18 mouse cellular contexts compared by ENCODE assay signal in genomic region chr10:84935553-84936209, GRCm38 (mm10). TPM values are rescaled to one million over a fixed set of nuclear protein-coding genes. Genes with fewer than 3 reads are reported as not detected.
A peak's percentile ranks its signal among the peaks of the same experiment; 100 is the strongest.
DNase-seq lines count a peak whose midpoint lies in the region; ATAC-seq and TF ChIP-seq lines count a peak whose summit lies in the region.
"Had no signal": no experiment of that assay in that cellular context is flagged by ENCODE, and none has a peak within 500 bp of the region (broad histone marks: within the 10 kb centered on the region; RNA-seq: fewer than 3 reads in every experiment).

No protein-coding gene starts in this region.

- H3K4me3 ChIP-seq in MEL (ENCODE audit: control insufficient read depth in 1 of 2, insufficient read depth in 1 of 2, low read depth in 2 of 2, low read length in 2 of 2): no peak overlapping the region
- H3K4me3 ChIP-seq in megakaryocyte, embryonic 14.5 days (replicated peaks): peak overlapping the region; percentile 77
- H3K4me3 ChIP-seq in hindbrain, embryonic 12.5 days: no peak overlapping the region
- H3K4me3 ChIP-seq: erythroblast, embryonic 14.5 days; heart, embryonic 10.5 days; left cerebral cortex, adult 2 months; limb, embryonic 13.5 days; neural tube, embryonic 13.5 days had no signal

- peaks cover 0 to 6% of the 10 kb centered on the region in 2 experiments; a peak in 3 of 4 replicates for H3K36me3 ChIP-seq in MEL (ENCODE audit: control insufficient read depth in 1 of 2, insufficient read depth in 2 of 2, low read length in 2 of 2)
- H3K36me3 ChIP-seq in megakaryocyte, embryonic 14.5 days (replicated peaks; ENCODE audit: low read length): peaks cover 59% of the 10 kb centered on the region
- peaks cover 8% of the 10 kb centered on the region for H3K36me3 ChIP-seq in hindbrain, embryonic 12.5 days

- H3K27ac ChIP-seq in MEL (ENCODE audit: control insufficient read depth, low read depth, low read length): no peak overlapping the region
- H3K27ac ChIP-seq in hindbrain, embryonic 12.5 days: no peak overlapping the region
- H3K27ac ChIP-seq: heart, embryonic 10.5 days; left cerebral cortex, adult 2 months; limb, embryonic 13.5 days; neural tube, embryonic 13.5 days had no signal

- 84% methylated on average over 7 of the region's 7 CpGs for WGBS in hindbrain, embryonic 12.5 days

- peak; percentile 44 to 63; a peak in 3 of 4 replicates for TF ChIP-seq EP300 in MEL (IDR thresholded peaks at IDR 0.05; ENCODE audit: low read depth in 1 of 2, low read length in 2 of 2)

- H3K4me1 ChIP-seq in MEL (ENCODE audit: control insufficient read depth in 1 of 2, insufficient read depth in 2 of 2, low read length in 2 of 2): peaks cover 7 to 9% of the 10 kb centered on the region in 2 experiments
- peaks cover 65% of the 10 kb centered on the region for H3K4me1 ChIP-seq in megakaryocyte, embryonic 14.5 days
- 0 out of 2 replicates have a peak, but pooled peaks cover 8% of the 10 kb centered on the region for H3K4me1 ChIP-seq in hindbrain, embryonic 12.5 days

- no peaks in the 10 kb centered on the region for H3K27me3 ChIP-seq in MEL (ENCODE audit: control insufficient read depth in 1 of 2, insufficient read depth in 2 of 2, low read length in 2 of 2)
- H3K27me3 ChIP-seq in megakaryocyte, embryonic 14.5 days (replicated peaks): no peaks in the 10 kb centered on the region
- H3K27me3 ChIP-seq in hindbrain, embryonic 12.5 days: no peaks in the 10 kb centered on the region
- H3K27me3 ChIP-seq: limb, embryonic 13.5 days; neural tube, embryonic 13.5 days had no signal

- no peak for ATAC-seq in activated CD4-positive, CD25-positive, alpha-beta regulatory T cell, adult 4 months
- no peak for ATAC-seq in hindbrain, embryonic 12.5 days (ENCODE audit: low FRiP score)
- ATAC-seq: forebrain, embryonic 16.5 days had no signal

- no peaks in the 10 kb centered on the region for H3K9me3 ChIP-seq in MEL (replicated peaks; ENCODE audit: insufficient read depth, low read length)
- no peaks in the 10 kb centered on the region for H3K9me3 ChIP-seq in megakaryocyte, embryonic 14.5 days
- H3K9me3 ChIP-seq in hindbrain, embryonic 12.5 days (replicated peaks): no peaks in the 10 kb centered on the region
- H3K9me3 ChIP-seq: heart, embryonic 10.5 days; limb, embryonic 13.5 days; neural tube, embryonic 13.5 days had no signal

- no peak for TF ChIP-seq CTCF in MEL (IDR thresholded peaks at IDR 0.05 in 2 of 3, conservative IDR thresholded peaks at IDR 0.05 in 1 of 3; ENCODE audit: control insufficient read depth in 1 of 3, insufficient read depth in 1 of 3, low read depth in 2 of 3, low read length in 3 of 3, poor library complexity in 1 of 3, severe bottlenecking in 1 of 3)

- no peak overlapping the region for H3K4me2 ChIP-seq in hindbrain, embryonic 12.5 days (replicated peaks)
- H3K4me2 ChIP-seq: limb, embryonic 13.5 days; neural tube, embryonic 13.5 days had no signal

- no peak for TF ChIP-seq POLR2A in MEL (IDR thresholded peaks at IDR 0.05; ENCODE audit: control insufficient read depth in 1 of 2, insufficient read depth in 1 of 2, low read depth in 1 of 2, low read length in 2 of 2, poor library complexity in 1 of 2)

- no peak overlapping the region for H3K9ac ChIP-seq in MEL (ENCODE audit: control insufficient read depth, low read depth, low read length, poor library complexity, severe bottlenecking)
- H3K9ac ChIP-seq in hindbrain, embryonic 12.5 days: no peak overlapping the region
- H3K9ac ChIP-seq: limb, embryonic 13.5 days; neural tube, embryonic 13.5 days had no signal

- DNase-seq in B cell, adult 2 months: peak; percentile 68 to 70
- DNase-seq in MEL (ENCODE audit: low read depth, low spot score): peak; percentile 81
- peak; percentile 9 to 30 for DNase-seq in spleen, postnatal 14 days (ENCODE audit: low spot score in 2 of 2)
- DNase-seq in ovary, postnatal 36 days (ENCODE audit: low spot score): no peak
- DNase-seq: adrenal gland, adult 8-10 months; cerebellum, postnatal 10 days; heart, postnatal 4 days; lung, adult 2 months; thymus, adult 2 months had no signal

- 0 out of 2 replicates have a peak, but pooled peaks cover 2% of the 10 kb centered on the region for H3K79me2 ChIP-seq in MEL (ENCODE audit: control insufficient read depth, insufficient read depth, low read length, poor library complexity)

- no peak for TF ChIP-seq RAD21 in MEL (IDR thresholded peaks at IDR 0.05; ENCODE audit: low read depth, low read length)

TF ChIP-seq in MEL, 35 proteins besides CTCF, POLR2A, EP300 and RAD21:
- no peak for TF ChIP-seq ZMIZ1 (IDR thresholded peaks at IDR 0.05; ENCODE audit: low read depth, low read length)
- peak; percentile 50; the same call in 1 of the 2 replicates for TF ChIP-seq RCOR1 (IDR thresholded peaks at IDR 0.05; ENCODE audit: low read depth, low read length)
- no peak for TF ChIP-seq ZKSCAN1 (IDR thresholded peaks at IDR 0.05; ENCODE audit: low read depth, low read length)
- no peak for TF ChIP-seq SIN3A (IDR thresholded peaks at IDR 0.05; ENCODE audit: low read length)
- no peak for TF ChIP-seq USF1 (IDR thresholded peaks at IDR 0.05; ENCODE audit: low read depth, low read length)
- TF ChIP-seq MEF2A (IDR thresholded peaks at IDR 0.05; ENCODE audit: extremely low read depth, insufficient replicate concordance, low read depth, low read length, poor library complexity, severe bottlenecking): no peak
- TF ChIP-seq POLR2AphosphoS2 (IDR thresholded peaks at IDR 0.05; ENCODE audit: low read length): no peak
- no peak for TF ChIP-seq MAZ (IDR thresholded peaks at IDR 0.05; ENCODE audit: low read depth, low read length)
- TF ChIP-seq HCFC1 (IDR thresholded peaks at IDR 0.05; ENCODE audit: low read depth, low read length): no peak
- TF ChIP-seq MYC (IDR thresholded peaks at IDR 0.05; ENCODE audit: low read depth, low read length): peak; percentile 87
- no peak for TF ChIP-seq NELFE (IDR thresholded peaks at IDR 0.05; ENCODE audit: low read depth, low read length)
- peak; percentile 61 for TF ChIP-seq GATA1 (IDR thresholded peaks at IDR 0.05; ENCODE audit: low read depth, low read length)
- TF ChIP-seq ETS1 (IDR thresholded peaks at IDR 0.05; ENCODE audit: low read depth, low read length): no peak
- TF ChIP-seq GABPA (IDR thresholded peaks at IDR 0.05; ENCODE audit: low read depth, low read length): no peak
- no peak for TF ChIP-seq TAL1 (IDR thresholded peaks at IDR 0.05; ENCODE audit: low read length)
- peak; percentile 70 for TF ChIP-seq MAX (IDR thresholded peaks at IDR 0.05; ENCODE audit: low read length)

RNA-seq across cellular contexts. Expression of gene Ric8b, which starts 18.3 kb away (rescaled TPM):
- total RNA-seq in MEL (2012; rRNA removed): 5.8 and 6.3 TPM in 2 replicates
- 1 to 10 TPM in 1 of 2 experiments, not detected in 1; 8.6 TPM for polyA plus RNA-seq in MEL (2012; ENCODE audit: insufficient read depth in 1 of 2, insufficient read length in 2 of 2, low read depth in 1 of 2, low replicate concordance in 2 of 2, missing spikeins in 1 of 2)
- polyA plus RNA-seq in megakaryocyte, embryonic 14.5 days (2012; ENCODE audit: insufficient read depth, low replicate concordance): 2.3 and 2.9 TPM in 2 replicates
- polyA plus RNA-seq in activated CD4-positive, CD25-positive, alpha-beta regulatory T cell, adult 4 months (2017; shearing (Covaris generic)): 1 to 10 TPM; 5.6 to 7.4 TPM
- polyA plus RNA-seq in hindbrain, embryonic 12.5 days (2016; fragmentation: Nextera tagmentation; extraction: Ambion mirVana): 42.4 and 44.9 TPM in 2 replicates
